Mouse (Mus musculus): Measurements from ENCODE around the gene 1810013L24Rik. TPM values are rescaled to one million over a fixed set of nuclear protein-coding genes. Genes with fewer than 3 reads are reported as not detected.

1810013L24Rik gene
- polyA plus RNA-seq, 1 experiment from 2014 or later: 16.2 TPM

DNA sequence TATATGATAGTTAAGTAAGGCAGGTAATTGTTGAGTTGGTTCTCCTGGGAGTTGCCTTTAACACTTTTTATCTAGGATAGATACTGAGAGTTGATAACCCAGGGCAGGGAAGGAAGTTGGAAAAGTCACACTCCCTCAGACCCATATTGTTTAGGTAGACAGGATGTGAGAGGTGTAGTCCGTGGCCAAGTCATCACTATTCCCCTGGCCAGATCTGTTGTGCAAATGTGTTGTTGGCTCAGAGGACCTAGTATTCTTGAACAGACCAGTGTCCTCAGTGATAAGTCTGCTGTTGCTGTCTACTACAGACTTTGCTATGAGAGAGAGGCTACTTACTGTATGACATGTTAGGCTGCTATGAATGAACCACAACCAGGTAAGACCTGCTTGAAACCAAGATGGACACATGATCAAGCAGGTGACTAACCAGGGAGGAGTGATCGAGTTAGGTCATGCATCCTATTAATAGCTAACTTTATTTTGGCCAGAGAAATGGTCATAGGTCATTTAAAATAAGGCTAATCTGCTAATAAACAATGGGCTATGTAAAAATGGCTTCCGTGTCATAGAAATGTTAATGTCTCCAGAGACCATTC, 13.8 kb downstream of the 1810013L24Rik start:
- no peaks in the 10 kb centered on the region for H3K4me1 ChIP-seq (ENCODE audit: control insufficient read depth, insufficient read depth, low read length)
- no peaks in the 10 kb centered on the region for H3K9me3 ChIP-seq (ENCODE audit: control insufficient read depth, low read length)
- no peak overlapping the region for H3K27ac ChIP-seq (replicated peaks; ENCODE audit: low read depth, low read length)
- H3K9ac ChIP-seq (ENCODE audit: low read length): no peak overlapping the region
- no peaks in the 10 kb centered on the region for H3K27me3 ChIP-seq (ENCODE audit: control insufficient read depth, insufficient read depth, low read length)
- DNase-seq (ENCODE audit: low spot score) (no peak), ATAC-seq (ENCODE audit: insufficient number of reproducible peaks, low FRiP score, low TSS enrichment, low read depth) (no peak)
- no peak overlapping the region for H3K4me2 ChIP-seq (ENCODE audit: low read depth, severe bottlenecking)
- peaks cover 11% of the 10 kb centered on the region; the same call in 1 of the 2 replicates for H3K36me3 ChIP-seq (ENCODE audit: control insufficient read depth, insufficient read depth, low read length)
- WGBS: 91% methylated on average over 3 of the region's 3 CpGs
- no peak overlapping the region for H3K4me3 ChIP-seq (ENCODE audit: low read depth, low read length)

DNA sequence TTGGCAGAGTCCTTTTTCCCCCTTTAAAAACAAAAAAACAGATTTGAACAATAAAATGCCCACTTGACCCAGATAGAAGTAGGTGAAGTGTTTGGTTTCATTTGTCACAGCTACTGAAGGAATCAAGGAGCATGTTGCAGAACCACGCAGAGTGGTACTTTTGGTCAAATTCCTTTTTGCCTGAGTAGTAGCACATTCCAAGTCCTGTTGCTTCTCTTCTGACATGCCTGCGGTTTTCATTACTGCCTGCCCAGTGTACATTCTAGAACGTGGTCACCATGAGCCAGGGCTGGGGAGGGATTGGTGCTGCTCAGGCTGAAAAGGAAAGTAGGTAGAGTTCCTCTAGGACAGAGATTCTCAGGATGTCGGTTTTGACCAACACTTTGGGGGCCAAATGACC, 16.1 kb downstream of the 1810013L24Rik start:
- no peak overlapping the region for H3K27ac ChIP-seq (replicated peaks; ENCODE audit: low read depth, low read length)
- DNase-seq (ENCODE audit: low spot score) (no peak), ATAC-seq (ENCODE audit: insufficient number of reproducible peaks, low FRiP score, low TSS enrichment, low read depth) (no peak)
- no peaks in the 10 kb centered on the region for H3K27me3 ChIP-seq (ENCODE audit: control insufficient read depth, insufficient read depth, low read length)
- no peak overlapping the region for H3K4me3 ChIP-seq (ENCODE audit: low read depth, low read length)
- H3K36me3 ChIP-seq (ENCODE audit: control insufficient read depth, insufficient read depth, low read length): peaks cover 11% of the 10 kb centered on the region; the same call in 1 of the 2 replicates
- WGBS: 88% methylated on average over 4 of the region's 4 CpGs
- no peak overlapping the region for H3K9ac ChIP-seq (ENCODE audit: low read length)
- H3K4me1 ChIP-seq (ENCODE audit: control insufficient read depth, insufficient read depth, low read length): no peaks in the 10 kb centered on the region
- H3K4me2 ChIP-seq (ENCODE audit: low read depth, severe bottlenecking): no peak overlapping the region
- no peaks in the 10 kb centered on the region for H3K9me3 ChIP-seq (ENCODE audit: control insufficient read depth, low read length)

GRCm38 (mm10) chr16:8848309-8849068, 18.6 kb downstream of the 1810013L24Rik start:
- DNase-seq (ENCODE audit: low spot score) (no peak), ATAC-seq (ENCODE audit: insufficient number of reproducible peaks, low FRiP score, low TSS enrichment, low read depth) (no peak)
- Histone ChIP-seq H3K9ac (ENCODE audit: low read length) (no peak overlapping the region), H3K27ac (replicated peaks; ENCODE audit: low read depth, low read length) (no peak overlapping the region), H3K4me3 (ENCODE audit: low read depth, low read length) (no peak overlapping the region), H3K4me2 (ENCODE audit: low read depth, severe bottlenecking) (no peak overlapping the region), H3K36me3 (ENCODE audit: control insufficient read depth, insufficient read depth, low read length) (peaks cover 6% of the 10 kb centered on the region; the same call in 1 of the 2 replicates), H3K27me3 (ENCODE audit: control insufficient read depth, insufficient read depth, low read length) (no peaks in the 10 kb centered on the region), H3K4me1 (ENCODE audit: control insufficient read depth, insufficient read depth, low read length) (no peaks in the 10 kb centered on the region), H3K9me3 (ENCODE audit: control insufficient read depth, low read length) (no peaks in the 10 kb centered on the region)
- WGBS: 89% methylated on average over 4 of the region's 4 CpGs

GRCm38 (mm10) chr16:8849929-8850328, 20.0 kb downstream of the 1810013L24Rik start:
- H3K27ac ChIP-seq (replicated peaks; ENCODE audit: low read depth, low read length): no peak overlapping the region
- no peaks in the 10 kb centered on the region for H3K9me3 ChIP-seq (ENCODE audit: control insufficient read depth, low read length)
- H3K9ac ChIP-seq (ENCODE audit: low read length): no peak overlapping the region
- DNase-seq (ENCODE audit: low spot score) (no peak), ATAC-seq (ENCODE audit: insufficient number of reproducible peaks, low FRiP score, low TSS enrichment, low read depth) (no peak)
- H3K4me3 ChIP-seq (ENCODE audit: low read depth, low read length): no peak overlapping the region
- 91% methylated on average over 1 of the region's 1 CpGs for WGBS
- H3K4me1 ChIP-seq (ENCODE audit: control insufficient read depth, insufficient read depth, low read length): no peaks in the 10 kb centered on the region
- no peaks in the 10 kb centered on the region for H3K27me3 ChIP-seq (ENCODE audit: control insufficient read depth, insufficient read depth, low read length)
- no peak overlapping the region for H3K4me2 ChIP-seq (ENCODE audit: low read depth, severe bottlenecking)
- H3K36me3 ChIP-seq (ENCODE audit: control insufficient read depth, insufficient read depth, low read length): peaks cover 2% of the 10 kb centered on the region; the same call in 1 of the 2 replicates

GRCm38 (mm10) chr16:8855143-8855542, 25.2 kb downstream of the 1810013L24Rik start:
- peaks cover 10% of the 10 kb centered on the region for H3K36me3 ChIP-seq (ENCODE audit: control insufficient read depth, insufficient read depth, low read length)
- no peak overlapping the region for H3K4me3 ChIP-seq (ENCODE audit: low read depth, low read length)
- H3K27ac ChIP-seq (replicated peaks; ENCODE audit: low read depth, low read length): no peak overlapping the region
- no peaks in the 10 kb centered on the region for H3K4me1 ChIP-seq (ENCODE audit: control insufficient read depth, insufficient read depth, low read length)
- no peak for DNase-seq (ENCODE audit: low spot score)
- 98% methylated on average over 2 of the region's 2 CpGs for WGBS
- no peak overlapping the region for H3K4me2 ChIP-seq (ENCODE audit: low read depth, severe bottlenecking)
- H3K9me3 ChIP-seq (ENCODE audit: control insufficient read depth, low read length): no peaks in the 10 kb centered on the region
- no peak overlapping the region for H3K9ac ChIP-seq (ENCODE audit: low read length)
- H3K27me3 ChIP-seq (ENCODE audit: control insufficient read depth, insufficient read depth, low read length): no peaks in the 10 kb centered on the region
- no peak for ATAC-seq (ENCODE audit: insufficient number of reproducible peaks, low FRiP score, low TSS enrichment, low read depth)

GRCm38 (mm10) chr16:8856820-8857219, 26.9 kb downstream of the 1810013L24Rik start:
- no peak for ATAC-seq (ENCODE audit: insufficient number of reproducible peaks, low FRiP score, low TSS enrichment, low read depth)
- no peak for DNase-seq (ENCODE audit: low spot score)
- H3K27me3 ChIP-seq (ENCODE audit: control insufficient read depth, insufficient read depth, low read length): no peaks in the 10 kb centered on the region
- no peak overlapping the region for H3K4me2 ChIP-seq (ENCODE audit: low read depth, severe bottlenecking)
- H3K4me1 ChIP-seq (ENCODE audit: control insufficient read depth, insufficient read depth, low read length): no peaks in the 10 kb centered on the region
- peaks cover 14% of the 10 kb centered on the region for H3K36me3 ChIP-seq (ENCODE audit: control insufficient read depth, insufficient read depth, low read length)
- H3K9ac ChIP-seq (ENCODE audit: low read length): no peak overlapping the region
- no peaks in the 10 kb centered on the region for H3K9me3 ChIP-seq (ENCODE audit: control insufficient read depth, low read length)
- H3K4me3 ChIP-seq (ENCODE audit: low read depth, low read length): no peak overlapping the region
- H3K27ac ChIP-seq (replicated peaks; ENCODE audit: low read depth, low read length): no peak overlapping the region
- WGBS: 91% methylated on average over 2 of the region's 2 CpGs

GRCm38 (mm10) chr16:8862336-8862987, 32.6 kb downstream of the 1810013L24Rik start:
- Histone ChIP-seq H3K4me2 (ENCODE audit: low read depth, severe bottlenecking) (no peak overlapping the region), H3K4me1 (ENCODE audit: control insufficient read depth, insufficient read depth, low read length) (no peaks in the 10 kb centered on the region), H3K4me3 (ENCODE audit: low read depth, low read length) (no peak overlapping the region), H3K36me3 (ENCODE audit: control insufficient read depth, insufficient read depth, low read length) (peaks cover 6% of the 10 kb centered on the region), H3K27me3 (ENCODE audit: control insufficient read depth, insufficient read depth, low read length) (no peaks in the 10 kb centered on the region), H3K27ac (replicated peaks; ENCODE audit: low read depth, low read length) (no peak overlapping the region), H3K9ac (ENCODE audit: low read length) (no peak overlapping the region), H3K9me3 (ENCODE audit: control insufficient read depth, low read length) (no peaks in the 10 kb centered on the region)
- 87% methylated on average over 5 of the region's 5 CpGs for WGBS
- DNase-seq (ENCODE audit: low spot score): no peak
- no peak for ATAC-seq (ENCODE audit: insufficient number of reproducible peaks, low FRiP score, low TSS enrichment, low read depth)

DNA sequence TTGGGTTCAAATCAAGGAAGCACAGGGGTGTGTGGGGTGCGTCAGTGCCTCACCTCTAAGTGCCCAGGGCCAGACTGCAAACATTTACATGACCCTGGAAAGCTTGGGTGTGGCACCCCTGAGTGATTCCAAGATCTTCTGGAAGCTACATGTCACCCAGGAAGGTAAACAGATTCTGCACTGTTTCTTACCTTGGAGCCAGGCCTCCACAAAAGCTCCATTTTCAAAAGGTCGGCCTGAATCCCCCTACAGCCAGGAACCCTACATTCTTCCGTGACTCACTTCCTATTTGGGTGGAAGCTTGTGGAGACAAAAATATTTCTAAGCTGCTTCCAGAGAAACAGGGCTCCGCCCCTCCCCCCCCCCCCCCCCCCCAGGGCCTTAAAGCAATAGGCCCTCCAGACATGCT, 34.3 kb downstream of the 1810013L24Rik start:
- Histone ChIP-seq H3K4me2 (ENCODE audit: low read depth, severe bottlenecking) (no peak overlapping the region), H3K4me1 (ENCODE audit: control insufficient read depth, insufficient read depth, low read length) (no peaks in the 10 kb centered on the region), H3K36me3 (ENCODE audit: control insufficient read depth, insufficient read depth, low read length) (peaks cover 6% of the 10 kb centered on the region), H3K9me3 (ENCODE audit: control insufficient read depth, low read length) (no peaks in the 10 kb centered on the region), H3K27me3 (ENCODE audit: control insufficient read depth, insufficient read depth, low read length) (no peaks in the 10 kb centered on the region), H3K27ac (replicated peaks; ENCODE audit: low read depth, low read length) (no peak overlapping the region), H3K4me3 (ENCODE audit: low read depth, low read length) (no peak overlapping the region), H3K9ac (ENCODE audit: low read length) (no peak overlapping the region)
- 69% methylated on average over 4 of the region's 4 CpGs for WGBS
- DNase-seq (ENCODE audit: low spot score): no peak
- no peak for ATAC-seq (ENCODE audit: insufficient number of reproducible peaks, low FRiP score, low TSS enrichment, low read depth)
